Mouse (Mus musculus) mesoderm, embryonic 11.5 days (tissue): ENCODE measurements around the gene Golga7b.

ENCODE experiments used
- DNase-seq: peaks from one replicate; pipeline ENCODE4 v3.0.0-alpha.2; 2012; ENCODE audit warnings: low read depth, low spot score

Golga7b gene

DNA sequence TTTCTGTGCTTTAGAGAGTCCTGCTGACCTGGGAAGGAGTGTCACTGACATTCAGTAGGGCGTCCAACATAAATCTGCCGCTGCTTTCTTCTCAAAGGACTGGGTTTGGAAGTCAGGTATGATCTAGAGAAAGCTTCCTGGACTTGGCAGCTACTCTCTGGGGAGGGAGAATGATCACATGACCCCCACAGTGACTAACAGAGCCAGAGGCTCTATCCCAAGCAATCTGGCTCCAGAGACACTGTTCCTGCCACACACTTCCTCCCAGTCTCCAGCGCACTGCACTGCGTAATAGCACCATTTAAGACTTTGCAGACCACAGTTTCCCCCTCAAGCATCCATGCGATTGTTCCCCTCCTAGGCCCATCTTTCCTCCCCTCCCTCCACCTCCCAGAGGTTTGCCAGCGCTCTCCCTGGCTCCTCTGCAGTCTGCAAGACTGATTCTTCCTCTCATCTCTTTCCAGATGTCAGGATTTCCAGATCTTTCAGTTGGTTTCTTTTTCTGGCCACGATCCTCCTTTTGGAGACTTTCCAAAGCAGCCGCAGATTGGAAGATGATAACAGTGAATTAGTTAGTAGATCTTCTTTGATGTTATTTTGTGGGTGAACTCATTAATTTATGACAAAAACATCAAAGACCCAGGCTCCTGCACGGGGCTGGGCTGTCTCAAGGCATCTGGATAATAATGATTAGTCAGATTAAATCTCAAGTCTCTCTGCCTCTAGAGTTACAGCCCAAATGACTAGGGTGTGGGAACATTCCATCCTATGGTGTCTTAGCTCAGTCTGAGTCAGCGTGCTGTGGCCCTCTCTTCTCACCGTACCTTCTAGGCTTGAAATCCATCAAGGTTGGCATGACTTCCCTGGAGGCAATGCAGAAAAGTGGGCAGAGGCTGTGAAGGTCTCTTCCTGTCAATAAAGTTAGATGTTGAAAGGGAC, 2.9 kb downstream of the Golga7b start:
- DNase-seq, result no peak

DNA sequence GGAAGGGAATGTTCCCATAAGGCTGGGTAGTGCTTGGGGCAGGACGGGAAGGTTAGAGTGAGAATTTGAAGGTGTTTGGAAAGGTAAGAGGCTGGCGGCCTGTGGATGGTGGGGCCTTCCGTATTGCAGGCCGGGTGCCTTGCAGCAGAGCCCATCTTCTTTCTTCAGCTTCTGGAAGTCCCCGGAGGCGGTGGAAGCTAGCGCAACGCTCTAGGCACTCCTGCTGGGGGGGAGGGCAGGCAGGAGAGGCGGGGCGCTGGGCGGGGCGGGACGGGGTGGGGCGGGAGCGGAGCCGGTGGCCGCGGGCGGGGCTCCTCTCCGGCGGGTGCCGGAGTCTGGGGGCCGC, 8.0 kb downstream of the Golga7b start:
- no peak for DNase-seq

DNA sequence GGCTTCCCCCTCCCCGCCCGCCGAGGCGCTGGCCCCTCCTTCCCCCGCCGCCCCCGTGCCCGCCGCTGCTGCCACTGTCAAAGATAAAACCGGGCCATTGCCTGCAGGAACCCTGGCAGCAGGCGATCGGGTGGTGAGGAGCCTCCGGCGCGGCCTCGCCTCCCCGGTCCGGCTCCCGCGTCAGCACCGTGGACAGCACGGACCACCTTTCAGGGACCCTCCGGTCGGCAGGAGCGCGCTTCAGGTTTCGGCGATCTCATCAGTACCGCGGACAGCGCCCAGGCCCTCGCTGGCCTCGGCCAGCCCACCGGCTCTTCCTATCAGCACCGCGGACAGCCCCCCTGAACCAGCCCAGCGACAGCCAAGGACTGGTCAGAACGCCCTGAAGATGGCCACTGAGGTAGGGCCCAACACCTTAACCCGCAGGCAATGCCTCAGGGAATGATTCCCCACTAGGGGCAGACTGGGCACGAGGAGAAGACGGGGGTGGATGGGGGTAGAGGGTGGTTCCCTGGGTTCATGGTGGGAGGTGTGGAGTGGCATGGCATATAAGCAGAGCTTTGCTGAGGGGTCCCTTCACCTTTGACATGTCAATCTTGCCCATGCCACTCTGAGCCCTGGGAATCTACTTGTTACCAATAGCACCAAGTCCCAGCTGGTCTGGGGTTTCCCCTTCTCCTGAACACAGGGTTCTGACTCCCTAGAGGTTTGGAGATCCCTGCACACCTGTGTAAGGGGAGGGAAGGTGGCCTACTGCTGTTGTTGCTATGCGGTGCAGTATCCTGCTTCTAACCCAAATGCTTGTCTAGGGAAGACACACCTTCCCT, 8.6 kb downstream of the Golga7b start:
- peak; percentile 97 for DNase-seq

DNA sequence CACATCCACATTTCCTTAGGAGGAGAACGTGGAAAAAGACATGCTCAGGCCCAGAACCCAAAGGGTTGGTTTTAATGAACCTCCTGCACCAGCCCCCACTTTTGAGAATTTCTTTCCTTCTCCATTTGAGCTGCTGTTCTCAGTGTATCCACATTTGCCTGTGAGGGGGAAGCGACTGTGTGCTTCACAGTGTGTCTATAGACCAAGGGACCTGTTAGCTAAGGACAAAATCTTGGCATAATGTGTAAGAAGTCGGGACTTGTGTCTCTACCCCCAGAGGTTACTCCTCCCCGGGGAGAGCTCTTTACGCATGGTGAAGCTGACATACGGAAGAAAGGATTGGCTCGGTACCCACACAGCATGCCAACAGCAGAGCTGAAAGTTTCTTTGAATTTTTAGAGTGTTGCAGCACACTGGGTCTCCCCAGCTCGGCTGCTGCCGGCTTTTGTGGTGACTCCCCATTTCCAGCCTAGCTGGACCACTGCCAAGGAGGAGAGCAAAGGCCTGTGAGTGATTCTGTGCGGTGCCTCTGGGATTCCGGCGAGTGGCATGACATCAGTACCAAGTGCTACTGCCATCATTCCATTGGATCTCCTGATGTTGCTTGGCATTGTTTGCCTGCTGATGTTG, 9.4 kb downstream of the Golga7b start:
- DNase-seq, result no peak

DNA sequence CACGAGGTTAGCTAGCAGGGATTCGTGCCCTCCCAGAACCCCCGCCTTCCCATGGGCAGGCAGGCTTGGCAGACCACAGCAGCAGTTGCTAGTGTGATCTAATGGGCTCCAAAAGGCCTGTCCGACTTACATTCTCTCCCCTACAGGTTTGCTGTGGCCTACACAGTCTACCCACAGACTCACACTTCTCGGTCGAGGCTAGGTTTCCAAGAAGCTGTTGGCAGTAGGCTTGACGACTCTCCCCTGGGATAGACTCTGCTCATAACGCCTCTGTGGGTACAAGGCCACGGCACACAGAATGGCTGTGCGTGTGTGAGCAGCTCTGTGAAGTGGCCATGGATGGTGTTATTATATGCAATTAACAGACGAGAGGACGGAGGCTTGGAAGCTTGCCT, 9.9 kb downstream of the Golga7b start:
- no peak for DNase-seq

DNA sequence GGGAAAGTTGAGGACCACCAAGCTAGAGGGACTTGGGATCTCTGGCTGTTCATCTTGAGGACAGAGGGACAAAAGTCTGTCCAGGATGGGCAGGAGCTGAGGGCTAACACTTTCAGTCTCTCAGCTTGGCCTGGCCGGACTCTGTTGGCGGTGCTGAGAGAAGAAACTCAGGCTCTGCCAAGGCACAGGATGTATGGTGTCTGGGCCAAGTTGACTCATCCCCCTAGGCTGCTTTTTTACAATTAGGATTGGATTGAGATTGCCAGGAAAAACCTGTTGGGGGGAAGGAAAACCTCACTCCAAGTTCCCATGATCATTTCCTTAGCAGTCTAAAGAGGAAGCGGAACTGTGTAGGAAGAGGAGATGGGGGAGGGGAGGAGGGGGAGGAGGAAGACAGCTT, 10.7 kb downstream of the Golga7b start:
- no peak for DNase-seq

DNA sequence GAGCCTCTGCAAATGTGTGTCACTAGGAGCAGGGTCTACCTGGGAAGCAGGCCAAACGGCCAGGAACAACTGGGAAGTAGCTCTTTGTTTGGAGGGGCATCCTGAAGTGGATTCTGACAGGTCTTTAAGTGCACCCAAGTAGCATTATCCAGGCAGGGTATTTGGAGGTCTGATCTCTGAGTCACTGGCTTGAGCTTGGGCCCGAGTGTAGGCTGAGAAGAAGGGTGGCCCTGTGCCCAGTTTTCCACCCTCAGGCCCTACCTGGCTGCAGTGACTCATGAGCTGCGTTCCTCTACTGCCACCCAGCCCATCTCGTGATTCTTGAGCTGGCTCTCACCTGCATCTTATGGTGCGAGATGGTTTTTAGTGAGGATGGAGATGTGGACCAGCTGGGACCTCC, 11.2 kb downstream of the Golga7b start:
- no peak for DNase-seq

DNA sequence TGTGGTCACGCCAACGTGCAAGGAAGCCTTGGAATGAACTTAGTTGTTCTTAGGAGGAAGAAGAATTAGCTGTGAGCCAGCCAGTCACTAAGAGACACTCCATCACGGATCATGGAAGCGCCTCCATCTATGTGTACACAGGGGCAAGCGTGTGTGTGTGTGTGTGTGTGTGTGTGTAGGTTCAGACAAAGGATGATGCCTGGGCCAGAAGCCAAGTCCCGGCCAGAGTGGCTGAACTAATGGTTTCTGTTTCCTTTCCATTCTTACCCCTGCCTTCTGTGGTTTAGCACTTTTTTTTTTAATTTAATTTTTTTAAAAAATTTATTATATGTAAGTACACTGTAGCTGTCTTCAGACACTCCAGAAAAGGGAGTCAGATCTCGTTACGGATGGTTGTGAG, 13.1 kb downstream of the Golga7b start:
- no peak for DNase-seq

DNA sequence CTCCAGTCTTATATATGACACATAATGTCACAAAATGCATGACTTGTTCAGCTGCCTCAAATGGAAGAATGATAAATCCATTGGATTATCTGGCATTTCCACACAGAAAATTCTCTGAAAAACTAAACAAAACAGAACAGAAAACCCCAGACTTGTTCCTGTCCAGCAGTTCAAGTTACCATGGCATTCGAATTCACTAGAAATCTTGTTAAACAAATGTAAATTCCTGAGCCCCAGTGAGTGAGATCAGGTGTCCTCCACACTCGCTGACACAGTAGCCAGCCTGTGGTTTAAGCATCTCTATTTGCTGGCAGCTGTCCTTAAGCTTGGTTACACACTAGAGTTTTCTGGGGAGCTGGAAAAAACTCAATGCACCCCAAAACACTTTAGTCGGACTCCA, 16.1 kb downstream of the Golga7b start:
- DNase-seq, result no peak

DNA sequence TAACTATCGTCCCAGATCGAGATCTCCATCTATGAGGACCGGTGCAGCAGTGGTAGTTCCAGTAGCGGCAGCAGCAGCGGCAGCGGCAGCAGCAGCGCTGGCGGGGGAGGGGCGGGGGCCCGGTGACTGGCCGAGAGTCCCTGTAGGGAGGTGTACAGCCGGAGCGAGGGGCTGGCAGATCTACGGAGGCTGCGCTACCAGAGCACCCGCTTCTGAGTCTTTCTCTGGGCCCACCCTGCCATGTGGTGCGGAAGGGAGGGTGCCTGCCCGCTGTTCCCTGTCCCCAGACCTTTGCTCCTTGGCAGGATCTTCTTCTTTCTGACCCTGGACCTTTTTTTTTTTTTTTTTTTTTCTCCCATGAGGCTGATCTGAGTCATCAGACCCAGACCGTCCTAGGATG, 21.0 kb downstream of the Golga7b start:
- peak; percentile 36 for DNase-seq

DNA sequence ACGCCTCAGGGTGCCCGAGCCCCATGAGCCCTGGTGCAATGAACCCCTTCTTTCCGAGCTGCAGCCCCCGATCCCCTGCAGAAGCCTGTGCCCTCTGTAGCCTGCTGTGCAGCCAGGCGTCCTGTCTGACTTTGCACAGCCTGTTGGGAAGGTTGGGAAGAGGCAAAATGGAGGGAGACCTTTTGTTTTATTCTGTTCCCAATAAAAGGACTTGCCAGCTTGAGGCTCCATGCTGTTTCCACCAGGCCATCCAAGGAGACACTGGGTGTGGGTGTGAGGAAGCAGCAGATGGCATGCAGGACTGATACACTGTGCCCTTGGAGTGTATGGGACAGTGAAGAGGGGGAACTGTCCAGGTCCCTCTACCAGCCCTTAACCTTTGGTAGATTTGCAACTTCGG, 22.7 kb downstream of the Golga7b start:
- no peak for DNase-seq

DNA sequence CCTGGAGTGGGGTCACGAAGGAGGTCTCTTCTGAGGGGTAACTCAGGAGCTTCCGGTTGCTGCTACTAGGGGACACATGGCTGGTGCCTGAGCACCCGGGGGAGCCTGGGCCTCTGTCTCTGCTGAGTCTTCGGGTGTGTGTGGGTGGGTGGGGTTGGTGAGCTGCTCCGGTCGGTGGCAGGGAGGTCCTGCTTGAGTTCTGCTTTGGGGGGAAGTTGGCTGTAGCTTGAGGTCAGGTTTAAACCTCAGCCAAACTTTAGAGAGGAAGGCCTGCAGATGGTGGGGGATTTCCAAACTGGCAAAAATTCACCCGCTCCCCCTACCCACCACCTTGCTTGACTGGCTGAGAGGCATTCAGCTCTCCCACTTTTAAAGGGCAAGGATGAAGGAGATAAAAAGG, 23.8 kb downstream of the Golga7b start:
- no peak for DNase-seq

DNA sequence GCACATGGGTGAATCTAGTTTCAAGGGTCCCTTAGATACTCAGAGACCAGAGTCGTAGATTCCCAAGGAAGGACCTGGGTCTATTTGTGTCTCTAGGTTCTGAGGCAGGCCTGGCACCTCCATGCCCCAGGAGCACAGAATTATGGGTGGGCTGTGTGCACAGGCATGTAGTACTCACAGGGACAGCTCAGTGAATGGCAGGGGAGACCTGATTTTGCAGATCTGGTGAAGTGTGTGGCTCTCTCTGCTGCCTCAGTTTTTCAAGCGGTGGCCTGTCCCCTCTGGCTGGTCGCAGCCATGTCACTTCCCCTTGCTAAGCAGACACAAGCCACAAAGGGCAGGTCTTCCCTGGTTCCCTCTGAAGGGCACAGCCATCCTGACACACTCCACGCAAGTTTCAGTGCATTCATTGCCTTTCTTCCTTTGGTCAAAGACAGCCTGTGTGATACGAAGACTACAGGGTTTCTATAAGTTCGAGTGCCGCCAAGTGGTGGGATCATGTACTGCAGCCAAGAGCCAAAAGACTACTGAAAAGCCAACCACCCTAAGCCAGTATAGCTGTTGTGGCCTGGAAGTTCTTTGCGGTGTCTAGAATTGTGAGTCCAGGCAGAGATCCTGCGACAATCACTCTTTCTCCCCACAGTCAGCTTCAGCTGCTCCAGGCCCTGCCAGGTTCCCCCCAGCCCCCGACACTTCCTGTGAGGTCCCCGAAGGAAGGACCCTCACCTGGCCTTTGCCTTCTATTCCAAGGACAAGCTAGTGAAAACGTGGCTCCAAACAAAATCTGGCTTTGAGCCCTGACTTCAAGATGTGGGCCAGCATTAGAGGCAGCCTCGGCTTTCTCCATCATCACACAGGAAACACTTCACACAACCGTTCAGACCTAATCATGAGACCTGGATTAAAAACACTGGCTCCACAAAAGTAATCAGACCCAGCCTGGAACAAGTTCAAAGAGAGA, 24.9 kb downstream of the Golga7b start:
- peak; percentile 77 for DNase-seq

DNA sequence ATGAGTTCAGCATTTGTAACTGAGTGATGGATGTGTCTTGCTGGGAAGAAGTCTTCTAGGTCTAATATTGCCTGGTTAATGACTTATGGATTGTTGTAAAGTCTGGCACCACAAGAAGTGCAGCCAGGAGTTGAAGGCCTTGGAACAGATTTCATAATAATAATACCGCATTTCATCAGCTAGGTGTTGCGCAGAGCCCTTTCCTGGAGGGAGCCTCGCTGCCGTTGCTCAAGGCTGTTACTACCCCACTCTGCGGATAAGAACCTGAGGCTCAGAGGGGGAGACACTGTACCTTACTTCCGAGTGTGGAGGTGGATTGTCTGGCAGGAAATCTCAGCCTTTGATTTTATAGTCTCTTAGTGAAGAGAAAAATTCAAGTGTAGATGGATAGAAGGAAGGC, 29.9 kb downstream of the Golga7b start:
- no peak for DNase-seq

DNA sequence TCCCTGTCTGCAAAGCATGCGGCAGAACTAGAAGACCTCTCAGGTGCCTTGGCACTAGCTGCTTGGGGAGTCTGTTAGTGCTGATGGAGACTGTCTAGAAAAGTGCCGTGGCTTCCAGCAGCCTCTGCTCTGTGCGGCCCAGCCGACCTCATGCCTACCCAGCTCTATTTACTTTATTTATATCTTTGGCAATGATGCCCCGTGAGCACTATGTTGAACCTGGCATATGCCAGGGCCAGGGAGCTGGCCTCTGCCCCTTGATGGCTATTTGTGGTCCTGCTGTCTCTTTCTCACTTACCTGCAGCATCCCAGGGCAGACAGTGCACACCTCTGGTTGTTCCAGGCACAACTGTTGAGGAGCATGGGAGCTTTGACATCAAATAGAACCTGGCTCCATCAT, 31.1 kb downstream of the Golga7b start:
- no peak for DNase-seq

DNA sequence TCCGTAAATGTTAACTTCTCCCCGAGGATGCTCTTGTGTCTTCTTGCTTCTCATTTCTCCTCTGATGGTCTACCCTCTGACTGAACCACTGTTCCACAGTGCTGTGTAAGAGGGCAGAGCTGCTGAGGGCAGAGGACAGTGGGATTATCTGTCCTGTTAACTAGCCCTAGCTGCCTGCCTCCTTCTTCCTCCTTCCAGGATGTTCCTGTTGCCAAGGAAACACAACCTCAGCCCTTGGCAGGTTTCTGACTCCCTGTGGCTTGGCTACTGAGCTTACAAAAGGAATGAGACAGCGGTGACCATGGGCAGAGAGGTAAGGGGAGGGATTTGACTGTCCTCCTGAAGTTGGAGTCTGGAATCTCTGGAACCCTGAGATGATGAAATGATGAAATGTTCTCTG, 32.2 kb downstream of the Golga7b start:
- DNase-seq, result no peak

DNA sequence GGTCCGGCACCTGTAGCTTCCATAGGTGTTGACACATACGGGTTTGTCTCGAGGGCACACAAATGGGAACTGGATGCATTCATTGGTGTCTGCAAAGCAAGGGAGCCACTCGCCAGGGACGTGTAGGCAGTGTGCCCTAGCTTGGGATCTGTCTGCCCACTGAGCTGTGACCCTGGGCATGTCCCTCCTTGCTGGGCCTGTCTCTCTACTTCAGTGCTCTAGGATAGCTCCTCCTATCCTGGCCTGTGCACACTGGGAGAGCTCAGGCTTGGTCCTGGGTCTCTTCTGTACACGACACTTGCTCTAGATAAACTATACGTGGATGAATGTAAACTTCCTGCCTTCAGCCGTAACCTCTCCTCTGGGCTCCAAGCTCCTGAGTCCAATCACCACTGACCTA, 36.8 kb downstream of the Golga7b start:
- no peak for DNase-seq

DNA sequence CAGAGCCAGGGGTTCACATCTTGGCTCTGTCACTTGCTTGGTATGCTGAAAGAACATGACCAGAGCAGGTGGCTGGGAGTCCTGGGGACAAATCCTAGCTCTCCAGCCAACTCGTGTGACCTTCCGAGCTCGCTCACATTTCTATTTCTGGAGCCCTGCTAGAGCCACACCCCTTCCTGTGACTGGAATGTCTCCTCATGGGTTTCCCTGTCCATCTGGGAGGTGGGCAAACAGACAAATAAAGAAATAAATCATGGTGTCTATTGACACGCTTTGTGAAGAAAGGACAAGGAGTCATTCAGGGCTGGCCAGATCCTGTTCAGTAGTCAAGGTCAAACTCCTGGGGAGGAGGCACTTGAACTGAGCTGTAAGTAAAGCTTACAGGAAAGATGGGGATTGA, 41.0 kb downstream of the Golga7b start:
- no peak for DNase-seq

DNA sequence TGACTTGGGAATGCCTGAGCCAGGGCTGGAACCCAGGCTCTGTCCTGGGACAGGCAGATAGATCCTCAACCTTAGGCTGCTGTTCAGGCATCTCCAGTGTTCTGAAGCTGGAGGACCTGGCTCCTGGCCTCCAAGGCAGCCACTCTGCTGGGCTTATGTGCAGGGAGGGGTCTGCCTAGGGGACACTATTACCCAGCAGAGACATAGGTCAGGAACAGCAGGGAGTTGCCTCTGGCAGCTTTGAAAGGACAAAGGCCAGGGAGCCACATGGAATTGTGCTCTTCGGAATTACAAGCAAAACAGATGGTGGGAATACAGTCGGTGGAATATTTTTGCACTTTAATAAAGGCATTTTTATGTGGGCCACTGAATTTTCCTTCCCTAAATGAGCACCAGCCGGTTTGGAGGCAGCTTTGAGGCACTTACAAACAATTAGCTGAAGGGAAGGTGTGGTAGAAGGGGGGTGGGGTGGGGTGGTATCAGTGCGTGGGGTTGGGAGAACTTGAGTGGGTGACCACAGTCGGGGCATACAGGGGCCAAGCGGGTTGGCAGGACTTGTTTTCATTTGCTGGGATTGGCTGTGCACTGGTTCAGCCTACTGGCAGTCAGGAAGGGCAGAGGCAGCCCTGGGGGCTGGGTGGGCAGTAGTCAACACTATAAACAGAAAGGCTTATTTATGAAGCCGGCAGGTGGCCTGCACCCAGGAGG, 43.7 kb downstream of the Golga7b start:
- DNase-seq, result no peak

DNA sequence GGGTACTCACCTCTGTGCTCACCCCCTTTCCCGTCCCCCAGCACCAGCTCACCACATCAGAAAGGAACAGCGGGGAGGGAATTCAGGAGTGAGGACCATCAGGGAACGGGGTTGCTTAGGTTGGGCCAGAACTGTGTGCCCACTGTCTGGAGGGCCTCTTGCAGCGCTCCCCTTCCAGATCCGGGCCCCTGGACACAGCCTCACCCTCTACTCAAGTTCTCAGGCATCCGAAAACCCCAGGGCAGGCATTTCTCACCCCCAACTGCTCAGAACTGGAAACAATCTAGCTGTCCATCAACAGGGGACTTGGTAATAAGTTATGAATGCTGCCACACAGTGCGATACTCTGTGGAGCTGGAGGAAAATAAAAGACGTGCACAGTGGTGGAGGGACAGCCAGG, 44.7 kb downstream of the Golga7b start:
- no peak for DNase-seq

DNA sequence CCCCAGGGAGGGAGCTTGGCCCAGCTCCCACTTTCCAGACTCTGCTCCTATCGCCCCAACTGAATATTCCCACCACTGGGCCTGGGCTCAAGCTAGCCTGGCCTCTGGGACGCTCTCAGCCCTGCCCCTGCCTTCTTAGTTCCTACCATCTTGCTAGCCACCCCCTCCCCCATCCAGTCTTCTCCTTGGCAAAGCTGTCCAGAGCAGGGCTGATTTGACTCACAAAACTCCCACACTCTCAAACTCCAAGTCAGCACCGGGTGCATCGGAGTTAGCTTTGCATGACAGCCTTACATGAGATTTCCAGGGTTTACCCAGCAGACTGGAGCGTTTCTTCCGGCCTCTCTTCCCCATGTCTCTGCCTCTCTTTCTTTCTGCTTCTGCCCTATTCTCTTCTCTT, 45.8 kb downstream of the Golga7b start:
- no peak for DNase-seq
